Mouse (Mus musculus) CD8-positive naive resting alpha-beta T cell, adult 2 months (primary cell): Measurements from ENCODE around the gene Fam102a.

Experiments used
- DNase-seq, 2 experiments: peaks; one replicate each; pipeline ENCODE4 v3.0.0; 2022; ENCODE audit warnings: low read depth in 2 of 2, low spot score in 2 of 2

Gene Fam102a

DNA sequence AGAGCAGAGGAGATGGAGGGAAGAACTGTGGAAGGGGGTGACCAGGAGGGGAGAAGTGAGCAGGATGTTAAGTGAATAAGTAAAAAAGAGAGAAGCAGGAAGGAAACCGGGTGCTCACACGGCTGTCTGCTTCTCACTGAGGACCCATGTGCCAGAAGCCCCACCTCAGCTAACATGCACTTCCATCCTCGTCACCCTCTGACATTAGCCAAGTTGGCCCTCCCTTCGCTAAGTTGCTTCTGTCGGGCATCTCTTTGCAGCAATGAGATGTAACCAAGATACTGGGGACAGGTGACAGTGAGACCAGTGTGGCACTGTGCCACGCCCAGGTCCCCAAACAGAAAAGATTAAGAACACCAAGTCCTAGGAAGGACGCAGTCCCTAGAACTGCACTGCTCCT is 22.5 kb upstream of the Fam102a start:
- DNase-seq, result no peak

DNA sequence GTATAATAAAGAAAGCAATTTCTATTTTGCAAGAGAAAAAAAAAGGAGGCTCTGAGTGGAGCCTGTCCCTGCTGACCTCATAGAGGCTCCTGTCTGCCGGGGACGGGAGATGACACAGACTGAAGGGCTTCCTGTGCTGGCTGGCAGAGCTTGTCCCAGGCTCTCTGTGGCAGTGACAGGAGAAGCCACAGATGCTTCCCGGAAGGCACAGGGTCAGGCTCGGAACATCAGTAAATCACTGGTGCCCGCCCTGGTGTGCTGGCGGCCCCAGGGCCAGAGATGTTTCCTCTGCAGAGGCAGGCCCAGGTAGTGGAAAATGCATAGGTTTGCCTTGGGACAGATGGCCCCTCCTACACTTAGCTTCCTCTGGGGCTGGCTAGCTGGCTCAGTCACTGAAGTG is 20.8 kb upstream of the Fam102a start:
- DNase-seq, result no peak

DNA sequence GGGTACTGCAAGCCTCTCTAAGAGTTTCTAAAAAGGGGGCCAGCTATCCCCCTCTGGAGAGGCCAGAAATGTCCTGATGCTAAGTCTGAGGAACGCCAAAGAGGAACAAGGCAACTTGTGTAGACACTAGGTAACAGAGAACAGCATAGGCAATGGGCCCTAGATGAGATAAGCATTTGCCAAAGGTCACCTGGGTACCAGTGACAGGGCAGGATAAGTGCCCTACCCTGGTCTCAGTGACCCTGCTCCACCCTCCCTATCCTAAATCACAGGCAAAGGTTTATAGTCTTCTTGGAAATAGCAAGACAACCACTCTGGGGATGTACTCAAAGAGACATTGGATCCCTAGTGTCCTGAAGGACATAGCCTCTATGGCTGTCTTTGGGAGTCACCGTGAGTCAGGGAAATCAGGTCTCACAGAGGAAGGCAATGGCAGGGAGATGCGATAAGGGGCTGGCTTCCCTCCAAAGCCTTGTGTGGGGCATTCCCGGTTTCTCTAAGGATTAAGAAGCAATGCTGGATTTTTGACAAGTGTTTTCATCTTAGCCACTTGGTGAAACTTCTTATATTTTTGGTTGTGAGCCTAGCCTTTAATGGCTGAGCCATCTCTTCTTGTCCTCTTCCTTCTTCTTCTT is 17.8 kb upstream of the Fam102a start:
- DNase-seq, result no peak

DNA sequence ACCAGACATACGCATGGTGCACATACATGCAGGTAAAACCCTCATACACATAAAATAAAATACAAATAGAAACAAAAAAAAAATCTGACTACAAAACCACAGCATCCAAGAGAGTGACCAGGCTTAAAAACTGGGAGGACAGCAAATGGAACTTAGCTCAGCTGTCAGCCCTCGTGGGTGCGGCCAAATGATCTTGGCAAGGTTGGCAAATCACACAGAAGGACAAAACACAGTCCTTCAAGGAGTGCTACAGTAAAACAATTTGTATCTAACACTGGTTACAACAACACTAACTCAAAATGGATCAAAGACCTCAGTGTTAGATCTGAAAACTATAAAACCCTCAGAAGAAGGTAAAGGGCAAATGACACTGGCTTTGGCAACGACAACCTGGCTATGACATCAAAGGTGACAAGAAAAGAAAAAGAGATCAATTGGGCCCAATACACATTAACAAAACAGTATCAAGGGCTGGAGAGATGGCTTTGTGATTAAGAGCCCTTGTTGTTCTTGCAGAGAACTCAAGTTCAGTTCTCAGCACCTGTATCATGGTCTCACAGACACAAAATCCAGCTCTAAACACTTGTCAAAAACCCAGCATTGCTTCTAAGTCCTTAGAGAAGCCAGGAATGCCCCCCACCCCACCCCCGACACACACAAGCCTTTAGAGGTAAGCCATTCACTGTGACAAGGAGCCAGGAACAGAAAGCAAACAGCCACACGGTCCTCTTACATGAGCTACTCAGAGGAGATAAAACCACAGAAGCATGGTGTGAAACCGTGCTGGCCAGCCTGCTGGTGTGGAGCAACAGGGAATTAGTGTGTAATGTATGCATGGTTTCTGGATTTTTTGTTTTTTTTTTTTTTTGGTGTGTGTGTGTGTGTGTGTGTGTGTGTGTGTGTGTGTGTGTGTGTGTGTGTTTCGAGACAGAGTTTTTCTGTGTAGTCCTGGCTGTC is 14.8 kb upstream of the Fam102a start:
- DNase-seq, result no peak

DNA sequence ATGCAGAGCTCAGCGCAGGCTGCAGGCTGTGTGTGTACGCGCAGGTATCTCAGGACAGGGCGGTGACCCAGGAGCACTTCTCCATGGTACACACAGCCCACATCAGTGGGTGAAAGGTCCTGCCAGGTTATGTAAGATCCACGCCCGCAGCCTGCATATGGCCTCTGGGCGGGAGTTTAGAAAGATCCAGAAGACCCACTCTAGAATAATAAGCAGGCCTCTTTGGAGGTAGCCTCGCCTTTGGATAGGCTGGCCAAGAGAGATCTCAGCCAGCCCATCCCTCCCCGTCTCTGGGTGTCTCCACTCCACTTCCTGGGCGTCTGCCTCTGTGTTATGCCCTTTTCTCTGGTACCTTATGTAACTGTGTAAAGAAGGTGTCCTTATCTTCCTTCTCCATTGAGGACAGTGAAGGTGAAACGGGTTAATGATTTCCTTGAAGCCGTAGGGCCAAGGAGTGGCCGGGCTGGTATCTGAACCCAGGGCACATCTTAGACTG is 10.5 kb upstream of the Fam102a start:
- DNase-seq, result no peak

DNA sequence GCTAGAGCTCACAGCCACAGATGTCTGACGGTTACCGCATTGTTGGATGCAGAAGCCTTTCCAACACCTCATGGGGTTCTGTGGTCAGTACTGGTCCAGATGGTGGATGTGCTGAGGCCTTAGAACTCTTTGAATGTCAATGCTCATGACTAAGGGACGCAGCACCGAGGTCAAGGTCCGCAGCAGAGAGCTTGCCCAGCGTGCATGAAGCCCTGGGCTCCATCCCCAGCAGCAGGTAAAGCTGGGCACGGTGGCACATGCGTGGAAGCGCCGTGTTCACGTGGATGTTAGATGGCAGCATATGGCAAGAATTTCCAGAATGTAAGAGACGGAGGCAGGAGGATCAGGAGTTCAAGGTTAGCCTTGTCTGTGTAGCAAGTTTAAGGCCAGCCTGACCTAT is 9.3 kb upstream of the Fam102a start:
- DNase-seq, result no peak

DNA sequence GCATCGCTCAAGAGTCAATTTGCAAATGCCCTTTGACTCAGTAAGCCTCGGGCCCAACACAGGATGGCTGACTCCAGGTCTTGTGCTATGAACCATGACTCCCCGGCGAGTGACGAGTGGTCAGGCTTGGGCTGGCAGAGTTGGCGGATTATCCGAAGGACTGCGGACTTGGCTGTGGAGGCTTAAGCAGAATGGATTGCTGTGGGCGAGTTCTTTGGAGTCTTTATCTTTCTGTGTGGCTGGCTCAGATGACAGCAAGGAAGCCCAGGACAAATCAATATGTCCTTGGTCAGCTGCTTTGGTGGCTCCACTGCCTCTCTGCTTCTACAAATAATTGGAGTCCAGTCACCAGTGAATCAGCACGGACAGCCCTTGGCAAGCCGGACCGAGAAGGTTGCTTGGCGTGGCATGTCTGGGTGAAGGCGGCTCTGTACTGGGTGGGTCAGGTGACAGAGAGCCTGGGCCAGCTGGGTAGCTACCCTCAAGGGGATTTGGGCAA is 7.6 kb upstream of the Fam102a start:
- DNase-seq, result no peak

DNA sequence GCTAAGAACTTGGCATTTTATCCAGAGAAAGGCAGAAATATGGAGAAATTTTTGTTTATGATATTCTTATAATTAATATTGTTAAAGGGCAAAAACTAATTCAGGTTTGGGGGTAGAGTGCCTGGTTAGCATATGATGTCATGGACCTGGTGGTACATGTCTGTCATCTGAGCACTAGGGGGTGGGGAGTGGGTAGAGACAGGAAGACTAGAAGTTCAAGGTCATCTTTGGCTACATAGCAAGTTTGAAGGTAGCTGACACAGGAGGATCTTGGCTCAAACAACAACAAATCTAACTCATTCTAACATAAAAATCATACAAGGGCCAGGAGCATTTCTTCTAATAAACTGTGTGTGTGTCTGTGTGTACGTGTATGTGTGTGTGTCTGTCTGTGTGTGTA is 6.8 kb upstream of the Fam102a start:
- no peak for DNase-seq

DNA sequence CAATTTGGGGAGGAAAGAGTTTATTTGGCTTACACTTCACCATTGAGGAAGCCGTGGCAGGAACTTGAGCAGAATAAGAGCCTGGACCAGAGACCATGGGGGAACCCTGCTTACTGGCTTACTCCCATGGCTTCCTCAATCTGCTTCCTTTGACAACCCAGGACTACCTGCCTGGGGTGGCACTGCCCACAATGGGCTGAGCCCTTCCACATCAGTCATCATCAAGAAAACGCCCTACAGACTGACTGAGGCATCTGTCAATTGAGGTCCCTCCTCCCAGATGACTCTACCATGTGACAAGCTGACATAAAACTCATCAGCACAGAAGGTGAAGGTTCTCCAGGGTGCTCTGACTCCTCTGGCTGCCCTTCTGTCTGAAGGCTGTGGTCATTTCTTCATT is 4.7 kb upstream of the Fam102a start:
- DNase-seq, result no peak

DNA sequence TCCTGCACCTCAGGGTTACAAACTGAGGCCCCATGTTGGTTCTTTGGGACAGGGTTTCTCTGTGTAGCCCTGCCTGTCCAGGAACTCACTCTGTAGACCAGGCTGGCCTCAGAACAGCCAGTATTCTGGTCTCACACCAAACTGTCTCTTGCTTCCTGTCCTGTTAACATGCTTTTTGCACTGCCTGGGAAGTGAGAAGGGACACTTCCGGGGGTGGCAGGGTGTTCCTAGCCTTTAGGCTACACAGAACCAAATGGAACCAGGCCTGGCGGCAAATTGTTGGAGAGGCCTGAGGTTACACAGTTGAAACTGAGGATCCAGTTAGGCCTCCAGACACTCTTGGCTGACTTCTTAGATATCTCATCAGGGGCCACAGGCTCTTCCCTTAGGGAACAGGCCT is 2.0 kb upstream of the Fam102a start:
- no peak for DNase-seq

DNA sequence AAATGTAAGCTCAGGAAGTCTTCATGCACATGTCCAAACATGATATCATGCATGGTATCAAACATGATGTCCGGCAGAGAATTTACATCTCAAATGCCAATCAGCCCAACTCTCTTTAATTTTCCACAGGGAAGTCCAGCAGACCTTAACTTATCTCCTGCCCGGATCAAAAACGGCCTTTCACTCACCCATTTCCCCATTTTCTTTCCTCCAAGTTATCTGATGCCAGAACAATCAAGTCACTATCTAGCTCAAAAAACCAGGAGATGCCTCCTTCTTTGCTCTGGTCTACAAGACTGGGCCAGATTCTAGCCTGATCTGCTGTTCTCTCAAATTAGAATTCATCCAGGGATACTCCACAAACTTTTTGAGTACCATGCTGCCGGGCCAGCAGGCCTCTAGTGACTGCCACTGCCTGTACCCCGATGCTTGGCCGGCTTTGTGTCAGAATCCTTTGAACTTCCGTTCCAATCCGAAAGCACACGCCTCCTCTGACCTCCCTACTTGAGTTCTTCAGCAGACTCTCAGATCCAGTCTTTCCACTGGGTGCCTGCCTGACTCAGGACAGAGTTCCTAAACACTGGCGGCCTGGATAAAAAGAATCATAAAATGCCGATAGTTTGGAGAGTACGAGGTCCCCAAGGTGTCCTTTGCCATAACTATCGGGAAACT is 935 bp upstream of the Fam102a start:
- DNase-seq, result no peak

DNA sequence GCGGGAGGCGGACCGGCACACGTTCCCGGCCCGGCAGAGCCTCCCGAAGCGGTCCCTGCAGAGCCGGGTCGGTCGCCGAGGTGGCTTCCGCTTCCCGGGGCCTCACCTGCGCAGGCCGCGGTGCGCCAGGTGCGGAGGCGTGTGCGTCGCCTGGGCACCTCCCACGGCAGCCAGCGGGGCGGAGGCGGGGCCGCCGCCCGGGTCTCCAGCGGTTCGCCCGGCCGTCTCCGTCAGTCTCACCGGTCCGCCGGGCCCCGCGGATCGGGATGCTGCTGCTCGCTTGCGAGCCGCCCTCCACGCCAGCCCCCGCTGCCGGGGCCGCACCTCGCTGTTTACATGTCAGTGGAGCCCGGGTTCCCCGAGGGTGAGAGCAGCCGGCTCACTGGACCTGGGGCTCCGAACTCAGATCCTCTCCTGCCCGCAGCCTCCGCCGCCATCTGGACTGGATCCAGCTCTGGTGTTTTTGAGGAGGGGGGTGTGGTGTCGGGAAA is 414 bp downstream of the Fam102a start:
- DNase-seq, result peak in 1 of 2 experiments; percentile 67

DNA sequence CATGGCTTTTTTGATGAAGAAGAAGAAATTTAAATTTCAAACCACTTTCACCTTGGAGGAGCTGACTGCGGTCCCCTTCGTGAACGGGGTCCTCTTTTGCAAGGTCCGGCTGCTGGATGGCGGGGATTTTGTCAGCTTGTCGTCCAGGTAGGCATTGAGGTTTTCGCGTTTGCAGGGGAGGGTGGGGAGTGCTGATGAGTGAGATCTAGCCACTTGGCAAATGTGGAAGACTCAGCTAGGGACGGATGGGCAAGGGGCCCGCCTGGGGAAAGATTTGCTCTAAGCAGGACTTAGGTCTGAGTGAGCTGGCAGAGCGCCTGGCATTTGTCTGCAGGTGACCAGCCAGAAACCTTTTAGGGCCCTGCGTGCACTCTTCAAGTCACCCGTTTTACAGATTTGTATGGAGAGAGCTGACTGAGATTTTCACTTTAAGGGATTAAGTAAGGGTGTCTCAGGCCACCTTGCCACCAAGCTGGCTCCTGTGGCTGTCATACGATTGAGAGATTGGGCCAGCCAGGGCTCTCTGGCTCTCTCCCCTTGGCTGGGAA is 1.0 kb downstream of the Fam102a start:
- no peak for DNase-seq

DNA sequence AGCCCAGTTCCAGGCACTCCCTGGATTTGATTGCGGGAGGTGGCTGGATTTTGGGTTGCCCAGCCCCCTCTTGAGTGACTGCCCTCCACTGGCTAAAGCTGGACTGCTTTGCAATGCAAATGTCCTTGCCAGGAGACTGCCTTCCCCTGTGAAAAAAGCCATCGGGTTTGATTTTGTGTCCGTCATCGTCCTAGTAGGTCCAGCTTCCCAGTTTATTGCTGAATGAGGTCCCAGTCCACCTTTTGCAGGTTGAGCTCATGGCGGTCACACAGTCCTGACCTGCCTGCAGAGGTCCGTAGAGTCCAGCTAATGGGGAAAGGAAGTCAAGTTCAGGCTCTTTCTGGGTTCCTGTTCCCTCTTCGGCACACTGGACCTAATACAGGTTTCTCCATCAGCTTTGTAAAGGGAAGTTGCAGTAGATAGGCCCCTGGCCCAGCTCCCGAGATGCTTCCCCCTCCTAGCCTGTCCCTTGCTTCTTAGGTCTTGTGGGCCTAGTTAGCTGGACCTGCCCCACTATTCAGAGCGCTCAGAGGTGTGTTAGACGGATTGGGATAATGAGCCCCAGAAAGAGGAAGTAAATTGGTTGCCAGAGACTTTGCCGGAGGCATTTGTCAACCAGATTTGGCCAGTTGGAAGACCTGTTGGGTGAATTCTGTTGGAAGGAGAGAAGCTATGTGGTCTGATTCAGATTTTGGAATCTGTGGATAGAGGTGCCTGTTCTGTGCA is 1.7 kb downstream of the Fam102a start:
- no peak for DNase-seq

DNA sequence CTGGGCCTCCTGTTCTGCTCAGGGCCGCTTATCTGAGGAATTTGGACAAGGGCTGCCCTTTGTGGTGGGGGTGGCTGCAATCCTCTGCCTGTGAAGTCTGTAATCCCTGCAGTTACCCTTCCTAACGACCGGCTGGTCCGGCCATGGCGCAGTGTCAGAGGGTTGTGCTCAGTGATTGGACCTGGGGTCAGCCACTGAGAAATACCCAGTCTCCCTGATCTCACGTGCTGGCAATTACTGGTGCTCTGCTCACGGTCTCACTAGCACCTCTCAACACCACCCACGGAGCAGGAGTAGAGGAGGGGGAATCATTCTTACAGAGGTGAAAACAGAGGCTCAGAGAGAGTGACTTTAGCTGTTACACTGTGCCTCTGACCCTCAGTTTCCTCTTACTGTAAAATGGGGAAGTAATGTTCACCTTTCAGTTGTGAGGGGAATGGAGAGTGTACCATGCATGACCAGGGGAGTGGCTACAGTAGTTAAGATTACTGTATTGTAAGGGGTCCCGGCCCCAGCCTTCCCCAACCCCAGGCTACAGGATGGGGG is 2.3 kb downstream of the Fam102a start:
- no peak for DNase-seq

DNA sequence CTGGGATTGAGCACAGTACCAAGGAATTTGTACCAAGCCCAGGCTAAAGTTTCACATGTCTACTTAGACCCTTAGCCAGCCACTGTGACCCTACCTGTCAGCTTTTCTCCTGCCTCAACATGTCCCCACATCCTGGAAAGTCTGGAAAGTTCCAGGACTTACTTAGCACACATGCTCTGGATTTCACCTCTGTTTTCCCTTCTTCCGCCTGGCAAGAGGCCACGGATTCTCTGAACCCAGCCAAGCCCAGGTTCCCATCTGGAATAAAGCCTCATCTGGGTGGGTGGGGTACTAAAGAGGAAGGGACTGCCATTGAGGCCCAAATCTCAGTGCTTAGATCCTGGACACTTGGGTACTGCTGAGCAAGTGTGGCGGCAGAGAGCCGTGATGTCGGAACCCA is 2.8 kb downstream of the Fam102a start:
- no peak for DNase-seq

DNA sequence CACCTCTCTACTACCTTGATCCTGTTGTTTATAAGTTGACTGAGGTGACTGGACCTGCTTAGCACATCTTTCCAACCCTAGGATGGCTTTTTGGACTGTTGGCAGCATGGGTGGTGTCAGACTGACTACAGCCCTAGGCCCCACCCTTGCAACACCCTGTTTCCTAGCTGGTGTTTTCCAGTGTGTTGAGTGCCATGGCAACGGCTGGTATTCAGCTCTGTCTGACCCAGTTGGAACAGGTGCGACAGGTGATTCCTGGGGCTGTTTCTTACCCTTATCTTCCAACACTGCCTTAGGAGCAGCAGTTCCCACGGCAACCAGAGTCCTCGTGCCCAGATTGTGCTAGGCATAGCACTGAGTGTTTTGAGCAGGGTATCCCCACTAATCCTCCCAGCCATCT is 3.3 kb downstream of the Fam102a start:
- no peak for DNase-seq

DNA sequence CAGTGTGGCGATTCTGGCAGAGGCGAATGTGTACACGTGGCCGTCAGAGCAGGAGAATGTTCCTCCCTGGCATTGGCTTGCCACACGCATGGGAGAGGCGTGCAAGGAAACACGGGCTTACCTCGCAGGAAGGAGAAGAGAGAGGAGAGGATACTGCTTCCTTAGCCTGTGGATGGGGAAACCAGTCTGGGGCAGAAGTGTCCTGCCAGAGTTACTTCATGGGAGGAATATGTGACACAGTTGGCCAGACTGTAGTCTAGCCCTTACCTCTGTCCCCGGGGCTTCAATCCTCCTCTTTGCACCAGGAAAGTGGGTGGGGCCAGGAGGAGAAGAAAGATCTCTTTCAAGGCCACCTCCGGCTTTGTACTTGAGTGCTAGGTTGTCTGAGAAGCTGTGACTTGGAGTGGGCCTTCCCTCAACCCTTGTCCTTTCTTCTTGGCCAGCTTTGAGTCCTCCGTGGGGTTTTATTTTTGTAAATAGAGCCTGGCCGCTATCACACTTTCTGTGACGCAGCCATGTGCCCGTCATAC is 4.4 kb downstream of the Fam102a start:
- no peak for DNase-seq

DNA sequence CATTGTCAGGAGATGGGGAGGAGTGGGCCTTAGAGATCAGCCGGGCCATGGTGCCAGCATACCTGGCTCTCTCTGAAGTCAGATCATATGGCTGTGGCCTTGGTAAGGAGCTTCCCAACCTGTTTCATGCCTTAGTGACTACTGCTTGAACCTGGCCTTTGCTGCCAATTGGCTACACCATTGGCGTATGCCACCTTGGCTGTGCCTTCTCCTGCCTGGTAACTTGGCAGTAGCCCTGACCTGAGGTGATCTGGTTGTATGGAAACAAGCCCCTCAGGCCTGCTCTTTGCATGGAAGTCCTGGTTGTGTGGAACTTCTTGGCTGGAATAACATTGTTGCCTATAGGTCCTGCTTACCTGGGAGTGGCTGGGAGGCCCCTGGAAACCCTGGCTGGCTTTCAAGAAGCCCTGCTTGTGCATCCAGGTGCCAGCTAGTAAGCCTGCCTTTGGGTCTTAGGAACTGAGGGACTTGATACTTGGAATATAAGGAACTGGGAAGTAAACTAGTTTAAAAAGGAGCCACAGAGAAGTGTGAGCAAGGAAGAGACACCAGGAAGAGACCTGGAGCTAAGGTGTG is 6.3 kb downstream of the Fam102a start:
- DNase-seq, result no peak
